ENCODE assay signal across 22 mouse cellular contexts in the genomic region with DNA sequence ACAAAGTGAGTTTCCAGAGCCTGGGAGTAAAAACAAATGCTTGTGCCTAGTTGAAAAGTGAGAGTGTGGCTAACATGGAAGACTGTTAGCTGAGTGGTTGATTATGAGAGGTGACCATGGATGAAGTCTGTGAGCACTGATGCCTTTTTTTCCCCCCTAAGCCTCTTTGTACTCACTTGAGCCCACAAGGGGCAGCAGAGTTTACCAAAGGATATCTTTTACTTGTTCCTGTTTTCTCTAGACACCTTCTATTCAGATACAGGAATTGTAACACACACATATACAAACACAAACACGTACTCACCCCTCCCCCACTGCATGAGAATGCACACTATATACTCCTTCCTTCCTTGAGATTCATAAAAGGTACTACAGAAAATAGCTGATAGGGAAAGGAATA. TPM values are rescaled to one million over a fixed set of nuclear protein-coding genes. Genes with fewer than 3 reads are reported as not detected.
"Had no signal": no experiment of that assay in that cellular context is flagged by ENCODE, and none has a peak within 500 bp of the region (broad histone marks: within the 10 kb centered on the region; RNA-seq: fewer than 3 reads in every experiment).

No protein-coding gene starts in this region.

- H3K4me1 ChIP-seq: neural tube, embryonic 12.5 days; neural tube, embryonic 13.5 days; neural tube, embryonic 15.5 days; stomach, embryonic 15.5 days had no signal

- H3K27me3 ChIP-seq: neural tube, embryonic 12.5 days; neural tube, embryonic 13.5 days; neural tube, embryonic 15.5 days; stomach, embryonic 15.5 days had no signal

- H3K9ac ChIP-seq: neural tube, embryonic 12.5 days; neural tube, embryonic 13.5 days; neural tube, embryonic 15.5 days; stomach, embryonic 15.5 days had no signal

- H3K9me3 ChIP-seq: neural tube, embryonic 12.5 days; neural tube, embryonic 13.5 days; neural tube, embryonic 15.5 days; stomach, embryonic 15.5 days had no signal

- H3K36me3 ChIP-seq: neural tube, embryonic 12.5 days; neural tube, embryonic 13.5 days; neural tube, embryonic 15.5 days; stomach, embryonic 15.5 days had no signal

- H3K27ac ChIP-seq: neural tube, embryonic 12.5 days; neural tube, embryonic 13.5 days; neural tube, embryonic 15.5 days; stomach, embryonic 15.5 days; stomach, postnatal 0 days had no signal

- DNase-seq: retina, postnatal 1 day; right cerebral cortex, adult 18-20 months; right cerebral cortex, postnatal 14 days; right cerebral cortex, postnatal 25 days; right cerebral cortex, postnatal 4 days; spleen, adult 18-20 months; thymus, adult 18-20 months; thymus, adult 2 months; thymus, postnatal 14 days; thymus, postnatal 36 days; thymus, postnatal 4 days had no signal

- H3K4me2 ChIP-seq: neural tube, embryonic 12.5 days; neural tube, embryonic 13.5 days; neural tube, embryonic 15.5 days; stomach, embryonic 15.5 days had no signal

- H3K4me3 ChIP-seq: neural tube, embryonic 12.5 days; neural tube, embryonic 13.5 days; neural tube, embryonic 15.5 days; stomach, embryonic 15.5 days had no signal

RNA-seq across cellular contexts. Expression of gene Tbx22, which starts 0.9 kb away (rescaled TPM):
- total RNA-seq: neutrophil, adult 5-6 weeks had no signal
- polyA plus RNA-seq: neural tube, embryonic 13.5 days; neural tube, embryonic 15.5 days; small intestine, adult 2 months; spleen, adult 2 months; stomach, embryonic 14.5 days; stomach, embryonic 15.5 days; stomach, embryonic 16.5 days; stomach, postnatal 0 days; thymus, adult 2 months; urinary bladder, adult 2 months had no signal
